Mouse (Mus musculus): Measurements from ENCODE around the gene Ankfn1.

The Ankfn1 gene

GRCm38 (mm10) chr11:89472871-89473270 is 304.6 kb downstream of the Ankfn1 start:
- DNase-seq (ENCODE audit: inconsistent ontology term) = no peak

GRCm38 (mm10) chr11:89465381-89465780 is 312.1 kb downstream of the Ankfn1 start:
- DNase-seq (ENCODE audit: inconsistent ontology term) = no peak

GRCm38 (mm10) chr11:89462216-89462615 is 315.2 kb downstream of the Ankfn1 start:
- DNase-seq (ENCODE audit: inconsistent ontology term) = no peak

- DNase-seq (ENCODE audit: inconsistent ontology term) = no peak
Measured at GRCm38 (mm10) chr11:89459437-89459836, 318.0 kb downstream of the Ankfn1 start.

GRCm38 (mm10) chr11:89455647-89456231 is 321.7 kb downstream of the Ankfn1 start:
- DNase-seq (ENCODE audit: inconsistent ontology term) = no peak

- DNase-seq (ENCODE audit: inconsistent ontology term) = no peak
Measured at GRCm38 (mm10) chr11:89454702-89455101, 322.8 kb downstream of the Ankfn1 start.

DNA sequence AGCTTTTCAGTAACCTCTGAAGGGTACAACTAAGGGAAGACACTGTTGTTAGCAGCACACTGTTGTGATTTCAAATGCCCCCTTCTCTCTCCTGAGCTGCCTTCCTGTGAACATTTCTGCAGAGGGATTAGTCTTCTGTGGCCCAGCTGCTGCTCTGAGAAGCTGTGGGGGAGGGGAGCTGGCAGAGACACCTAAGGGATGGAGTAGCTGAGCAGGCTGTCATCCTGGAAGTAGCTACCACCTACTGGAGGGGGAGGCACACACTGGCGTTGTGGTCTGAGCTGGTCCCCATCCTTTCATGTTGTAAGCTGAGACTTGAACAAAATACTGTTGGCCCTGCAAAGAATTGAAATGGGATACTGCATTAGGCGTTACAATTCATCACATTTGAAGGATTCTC is 324.6 kb downstream of the Ankfn1 start:
- no peak for DNase-seq (ENCODE audit: inconsistent ontology term)

DNA sequence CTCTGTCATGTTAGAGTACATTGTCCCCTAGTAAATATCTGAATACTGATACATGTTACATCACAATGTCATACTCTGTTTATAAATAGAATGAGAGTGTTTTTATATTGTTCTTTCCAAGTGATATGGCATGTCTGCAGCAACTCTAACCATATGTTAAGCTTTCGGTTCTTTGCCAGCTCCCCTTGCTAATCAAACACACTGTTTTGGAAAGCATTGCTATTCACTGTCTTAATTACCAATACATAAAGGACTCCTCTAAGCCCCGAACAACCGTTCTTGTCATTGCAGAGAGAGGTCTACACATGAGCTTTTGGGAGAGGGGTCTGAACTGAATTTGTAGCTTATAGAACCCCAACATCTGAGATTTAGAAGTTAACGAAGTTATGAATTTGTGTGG is 327.0 kb downstream of the Ankfn1 start:
- DNase-seq (ENCODE audit: inconsistent ontology term) = no peak

DNA sequence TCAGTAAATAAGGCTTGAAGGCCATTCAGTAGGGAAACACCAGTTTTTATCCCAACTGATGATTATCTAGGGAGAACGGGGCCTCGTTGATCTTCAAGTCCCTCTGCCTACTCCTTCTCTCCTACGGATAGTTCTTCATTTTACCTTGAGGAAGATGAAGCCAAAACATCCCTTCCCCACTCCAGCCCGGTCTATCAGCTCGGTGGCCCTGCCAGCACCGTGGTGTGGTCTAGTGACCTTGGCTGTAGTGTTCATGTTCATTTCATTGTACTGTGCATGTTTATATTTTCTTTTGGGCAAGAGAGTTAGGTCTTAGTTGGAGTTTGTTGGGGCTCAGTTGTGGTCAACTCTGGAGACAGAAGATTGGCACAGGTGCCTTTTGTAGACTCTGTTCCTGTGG is 328.5 kb downstream of the Ankfn1 start:
- no peak for DNase-seq (ENCODE audit: inconsistent ontology term)

DNA sequence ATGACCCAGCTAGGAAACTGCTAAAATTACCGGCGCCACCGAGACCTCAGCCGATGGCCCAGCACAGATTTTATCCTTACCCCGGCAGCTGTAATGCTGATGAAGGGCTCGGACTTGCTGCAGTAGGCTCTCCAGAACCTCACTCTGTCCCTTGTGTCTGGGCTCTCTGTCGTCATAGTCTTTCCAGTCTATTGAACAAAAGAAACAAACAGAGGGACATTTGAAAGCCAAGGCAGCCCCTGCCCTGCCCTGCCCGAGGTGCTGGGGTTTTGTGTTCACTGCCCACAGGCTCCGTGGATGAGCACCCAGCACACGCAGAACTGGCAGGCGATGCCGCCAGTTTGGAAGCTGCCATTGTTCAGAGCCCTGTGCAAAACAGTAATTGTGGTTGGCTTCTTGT is 330.0 kb downstream of the Ankfn1 start:
- DNase-seq (ENCODE audit: inconsistent ontology term) = peak; percentile 56

GRCm38 (mm10) chr11:89440566-89440965 is 336.9 kb downstream of the Ankfn1 start:
- DNase-seq (ENCODE audit: inconsistent ontology term) = no peak

- no peak for DNase-seq (ENCODE audit: inconsistent ontology term)
Measured at GRCm38 (mm10) chr11:89424358-89424757, 353.1 kb downstream of the Ankfn1 start.

- DNase-seq (ENCODE audit: inconsistent ontology term) = no peak
Measured at GRCm38 (mm10) chr11:89422637-89423036, 354.8 kb downstream of the Ankfn1 start.

GRCm38 (mm10) chr11:89420767-89421438 is 356.6 kb downstream of the Ankfn1 start:
- DNase-seq (ENCODE audit: inconsistent ontology term) = no peak

DNA sequence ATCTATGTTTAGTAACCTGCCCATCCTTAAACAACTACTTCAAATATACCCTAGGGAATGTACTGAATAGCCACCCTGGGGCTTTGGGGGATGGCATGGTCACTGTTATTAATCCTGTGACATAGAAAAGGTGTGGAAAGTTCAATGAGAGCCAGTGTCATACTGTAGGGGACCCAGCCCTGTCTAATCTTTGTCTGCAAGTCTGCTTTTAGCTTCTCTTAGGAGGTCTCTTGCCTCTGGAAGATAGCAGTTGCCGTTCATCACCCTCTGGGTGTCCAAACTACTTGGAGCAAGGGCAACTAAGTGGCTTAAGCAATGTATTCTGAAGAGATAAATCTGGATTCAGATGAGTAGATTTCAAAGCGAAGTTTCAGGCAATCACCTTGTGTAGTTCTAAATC is 357.6 kb downstream of the Ankfn1 start:
- DNase-seq (ENCODE audit: inconsistent ontology term) = no peak

DNA sequence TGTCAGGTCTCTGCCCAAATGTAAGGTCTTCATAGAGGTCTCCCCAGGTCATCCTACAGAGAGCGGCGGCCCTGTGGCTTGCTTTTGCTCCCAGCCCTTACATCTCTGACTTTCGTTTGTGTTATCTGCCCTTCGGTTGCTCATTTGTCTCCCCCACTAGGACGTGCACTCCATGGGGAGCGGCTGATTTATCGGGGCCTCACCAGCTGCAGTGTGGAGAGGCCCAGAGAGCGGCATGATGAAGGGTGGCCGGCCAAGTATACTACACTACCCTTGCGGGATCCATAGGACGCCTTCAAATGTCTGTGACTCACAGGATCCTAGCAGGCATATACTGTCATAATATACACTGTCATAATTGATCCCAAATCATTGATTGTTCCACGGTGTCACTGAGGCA is 358.8 kb downstream of the Ankfn1 start:
- no peak for DNase-seq (ENCODE audit: inconsistent ontology term)

- no peak for DNase-seq (ENCODE audit: inconsistent ontology term)
Measured at GRCm38 (mm10) chr11:89416769-89417168, 360.7 kb downstream of the Ankfn1 start.

GRCm38 (mm10) chr11:89408774-89409173 is 368.7 kb downstream of the Ankfn1 start:
- DNase-seq (ENCODE audit: inconsistent ontology term) = no peak

DNA sequence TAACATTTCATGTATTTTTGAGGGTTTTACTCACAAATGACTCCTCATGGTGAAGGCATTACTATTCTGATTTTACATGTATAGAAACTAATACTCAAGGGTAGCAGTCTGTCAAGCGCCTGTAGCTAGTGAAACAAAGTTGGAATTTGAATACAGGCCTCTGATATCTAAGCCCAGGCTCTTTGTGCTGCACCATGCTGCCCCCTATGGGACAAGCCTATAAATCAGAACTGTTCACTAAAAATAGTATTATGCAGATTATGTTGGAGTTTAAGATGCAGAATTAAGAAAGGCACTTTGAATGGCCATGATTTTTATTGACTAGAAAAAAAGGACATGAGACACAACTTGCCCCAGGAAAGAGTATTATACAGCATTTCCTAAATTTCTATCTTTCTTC is 373.0 kb downstream of the Ankfn1 start:
- DNase-seq (ENCODE audit: inconsistent ontology term) = no peak

GRCm38 (mm10) chr11:89403436-89403835 is 374.0 kb downstream of the Ankfn1 start:
- no peak for DNase-seq (ENCODE audit: inconsistent ontology term)

DNA sequence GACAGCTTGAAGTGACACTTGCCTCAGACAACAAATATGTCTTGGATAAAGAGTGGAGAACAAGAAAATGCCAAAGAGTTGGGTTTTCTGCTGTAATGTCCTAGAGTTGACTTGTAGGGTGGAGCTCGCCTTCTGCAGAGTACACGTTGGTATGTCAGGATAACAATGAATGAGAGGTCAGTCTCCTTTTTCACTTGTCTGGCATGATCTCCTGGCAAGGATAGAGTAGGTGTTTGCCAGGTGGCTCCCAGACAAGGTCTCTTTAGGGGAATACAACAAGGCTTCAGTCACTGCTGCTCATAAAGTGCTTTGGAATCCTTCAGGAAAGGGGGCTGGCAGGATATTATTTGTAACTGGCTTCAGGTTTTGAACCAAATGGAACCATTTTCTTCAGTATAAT is 388.6 kb downstream of the Ankfn1 start:
- no peak for DNase-seq (ENCODE audit: inconsistent ontology term)

- DNase-seq (ENCODE audit: inconsistent ontology term) = no peak
Measured at GRCm38 (mm10) chr11:89382634-89383009, 394.8 kb downstream of the Ankfn1 start.

DNA sequence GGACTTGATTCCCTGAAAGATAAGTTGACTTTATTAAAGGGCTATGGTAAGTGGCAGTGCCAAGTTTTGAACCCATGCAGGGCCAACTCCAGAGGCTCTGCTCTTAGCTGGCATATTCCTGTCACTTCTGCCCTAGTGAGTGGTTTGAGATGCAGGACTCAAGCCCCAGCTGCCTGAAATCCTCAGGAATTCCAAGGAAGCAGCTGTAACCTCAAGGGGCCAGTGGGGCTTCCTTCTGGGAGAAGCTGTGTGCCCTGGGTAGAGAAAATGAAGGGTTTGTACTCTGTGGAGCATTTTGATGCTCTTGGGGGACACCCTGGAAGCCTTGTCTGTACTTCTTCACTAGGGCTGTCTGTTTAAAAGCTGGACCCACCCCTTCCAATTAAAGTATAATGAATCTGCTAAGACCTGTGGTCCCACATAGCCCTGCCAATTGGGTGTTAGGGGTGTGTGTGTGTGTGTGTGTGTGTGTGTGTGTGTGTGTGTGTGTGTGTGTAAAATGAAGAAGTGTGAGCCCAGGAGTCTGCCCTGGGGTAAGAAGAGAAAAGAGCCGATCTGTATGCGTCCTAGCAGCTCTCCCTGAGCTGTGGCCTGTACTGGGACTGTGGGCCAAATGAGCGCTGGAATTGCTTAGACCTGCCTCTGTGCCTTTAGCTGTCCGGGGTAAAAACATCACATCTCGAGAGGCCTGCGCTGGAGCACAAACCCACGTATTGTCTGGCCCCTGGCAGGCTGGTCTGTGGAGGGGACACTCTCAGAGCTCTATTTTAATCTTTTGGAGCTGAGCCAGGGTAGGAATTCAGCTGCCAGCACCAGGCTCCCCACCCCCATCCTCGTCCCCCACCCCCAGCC is 395.4 kb downstream of the Ankfn1 start:
- no peak for DNase-seq (ENCODE audit: inconsistent ontology term)

All from Muller cell, postnatal 12 days (primary cell).